Mouse (Mus musculus) liver, embryonic 13.5 days (tissue): Measurements from ENCODE around the gene Gmpr2. TPM values are rescaled to one million over a fixed set of nuclear protein-coding genes. Genes with fewer than 3 reads are reported as not detected.

Experiments
- ATAC-seq: fragments of 200-750 bp; cut with Nextera tagmentation; 2 replicates; pipeline ENCODE4 v1.8.0; 2017; ENCODE audit warnings: low read depth, mild to moderate bottlenecking, moderate number of reproducible peaks, moderate library complexity
- DNase-seq: peaks from one replicate; pipeline ENCODE4 v3.0.0; 2022
- H3K27ac ChIP-seq: fragments of 300-500 bp; sonication (generic); 2 replicates; pipeline ENCODE4 v1.5.1; 2015; ENCODE audit warnings: moderate library complexity, mild to moderate bottlenecking, inconsistent platforms
- H3K27me3 ChIP-seq: fragments of 300-500 bp; sonication (generic); 2 replicates; pipeline ENCODE4 v1.6.1; 2015; ENCODE audit warnings: mild to moderate bottlenecking, inconsistent platforms
- H3K36me3 ChIP-seq: fragments of 300-500 bp; sonication (generic); 2 replicates; pipeline ENCODE4 v1.6.1; 2015; ENCODE audit warnings: mild to moderate bottlenecking, inconsistent platforms
- H3K4me1 ChIP-seq: fragments of 300-500 bp; sonication (generic); replicated peaks from 2 replicates; pipeline ENCODE4 v1.6.1; 2015; ENCODE audit warnings: inconsistent platforms
- H3K4me2 ChIP-seq: fragments of 300-500 bp; sonication (generic); 2 replicates; pipeline ENCODE4 v1.6.1; 2015; ENCODE audit warnings: inconsistent platforms, mild to moderate bottlenecking, moderate library complexity
- H3K4me3 ChIP-seq: fragments of 300-500 bp; sonication (generic); replicated peaks from 2 replicates; pipeline ENCODE4 v1.5.1; 2015; ENCODE audit warnings: mild to moderate bottlenecking, inconsistent platforms
- H3K9ac ChIP-seq: fragments of 300-500 bp; sonication (generic); 2 replicates; pipeline ENCODE4 v1.6.1; 2015; ENCODE audit warnings: mild to moderate bottlenecking, inconsistent platforms
- H3K9me3 ChIP-seq: fragments of 300-500 bp; sonication (generic); replicated peaks from 2 replicates; pipeline ENCODE4 v1.6.1; 2016; ENCODE audit warnings: inconsistent platforms
- WGBS: fragments of 180-500 bp; shearing (Covaris S2); methylation state at CpG from one replicate; pipeline ENCODE4 v1.1.7; 2015; ENCODE audit not compliant: insufficient replicate concordance; 5-methylcytosine and 5-hydroxymethylcytosine counted together
- polyA plus RNA-seq: library from polyadenylated mRNA; unstranded; fragments of >200 nt; fragmentation: Nextera tagmentation; extraction: Ambion mirVana; gene quantifications from 2 replicates; pipeline ENCODE4 v1.2.1, GENCODE M21; 2015

The Gmpr2 gene
- polyA plus RNA-seq, 1 experiment from 2014 or later = 29.6 TPM

DNA sequence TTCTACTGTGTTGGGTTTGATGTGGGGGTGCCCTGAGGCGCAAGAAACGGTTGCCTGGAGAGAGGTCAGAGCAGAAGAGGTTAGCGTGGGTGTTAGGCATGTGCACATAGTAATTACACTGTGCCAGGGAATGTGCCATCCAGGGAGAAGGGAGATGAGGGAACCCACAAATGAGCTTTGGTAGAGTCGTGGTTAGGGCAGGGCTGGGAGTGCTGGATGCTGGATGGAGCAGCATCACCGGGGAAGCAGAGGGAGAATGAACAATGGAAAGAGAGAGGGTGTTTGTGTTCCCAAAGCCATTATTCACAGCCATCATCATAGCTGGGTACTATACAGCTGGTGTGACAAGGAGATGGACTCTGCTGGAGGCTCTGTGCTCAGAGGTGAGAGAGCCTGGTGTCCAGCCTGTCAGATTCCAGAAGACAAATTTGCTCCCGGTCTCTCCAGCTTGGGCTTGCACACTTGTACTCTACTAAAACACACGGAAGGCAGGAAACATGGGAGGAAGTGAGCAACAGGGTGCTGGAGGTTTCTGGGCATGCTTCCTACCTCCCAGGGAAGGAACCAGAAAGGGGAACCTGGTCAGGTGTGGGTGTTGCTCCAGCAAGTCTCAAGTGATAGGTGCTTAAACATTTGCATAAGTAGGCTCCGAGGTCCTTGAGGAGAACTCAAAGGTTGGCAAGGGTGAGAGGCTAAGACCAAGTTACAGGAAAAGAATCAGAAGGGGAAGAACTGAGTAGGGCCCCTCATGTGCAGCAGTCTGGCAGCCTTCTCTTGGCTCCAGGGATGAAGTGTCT is 56.3 kb downstream of the Gmpr2 start:
- Histone ChIP-seq H3K4me1 (peaks cover 30% of the 10 kb centered on the region), H3K9me3 (no peaks in the 10 kb centered on the region), H3K36me3 (no peaks in the 10 kb centered on the region), H3K4me2 (no peak overlapping the region), H3K27me3 (0 out of 2 replicates have a peak, but pooled peaks cover 7% of the 10 kb centered on the region), H3K27ac (no peak overlapping the region), H3K4me3 (no peak overlapping the region), H3K9ac (no peak overlapping the region)
- WGBS = 52% methylated on average over 8 of the region's 8 CpGs
- ATAC-seq = no peak
- DNase-seq = no peak

Other genes with a start within 250 kb of the Gmpr2 start
- 78.9 and 80.8 TPM in 2 replicates for gene Dhrs4, start 193.2 kb upstream of the Gmpr2 start, polyA plus RNA-seq
- 0.55 and 0.58 TPM in 2 replicates for gene Carmil3, start 181.3 kb upstream of the Gmpr2 start, polyA plus RNA-seq
- gene Cpne6, start 161.5 kb upstream of the Gmpr2 start, polyA plus RNA-seq = 0.09 TPM in 1 of 2 replicates, not detected in the other
- gene Nrl, start 147.0 kb upstream of the Gmpr2 start, polyA plus RNA-seq = not detected in 2 replicates
- 32.2 and 34.5 TPM in 2 replicates for gene Pck2, start 131.7 kb upstream of the Gmpr2 start, polyA plus RNA-seq
- 48.9 and 59.1 TPM in 2 replicates for gene Dcaf11, start 111.9 kb upstream of the Gmpr2 start, polyA plus RNA-seq
- 1.6 and 1.8 TPM in 2 replicates for gene A730061H03Rik, start 111.5 kb upstream of the Gmpr2 start, polyA plus RNA-seq
- 0.51 and 0.53 TPM in 2 replicates for gene Fitm1, start 96.3 kb upstream of the Gmpr2 start, polyA plus RNA-seq
- 103 and 111 TPM in 2 replicates for gene Psme1, start 93.8 kb upstream of the Gmpr2 start, polyA plus RNA-seq
- 31.9 and 35.8 TPM in 2 replicates for gene Emc9, start 86.6 kb upstream of the Gmpr2 start, polyA plus RNA-seq
- gene Psme2, start 80.8 kb upstream of the Gmpr2 start, polyA plus RNA-seq = 202 and 224 TPM in 2 replicates
- 9.0 and 12.6 TPM in 2 replicates for gene Rnf31, start 80.2 kb upstream of the Gmpr2 start, polyA plus RNA-seq
- gene Irf9, start 68.4 kb upstream of the Gmpr2 start, polyA plus RNA-seq = 14.8 and 16.4 TPM in 2 replicates
- 1.6 and 1.7 TPM in 2 replicates for gene Rec8, start 53.9 kb upstream of the Gmpr2 start, polyA plus RNA-seq
- 35.2 and 36.5 TPM in 2 replicates for gene Ipo4, start 36.0 kb upstream of the Gmpr2 start, polyA plus RNA-seq
- gene Gm49378, start 34.0 kb upstream of the Gmpr2 start, polyA plus RNA-seq = 1.4 and 1.7 TPM in 2 replicates
- 53.3 and 59.4 TPM in 2 replicates for gene Tm9sf1, start 28.1 kb upstream of the Gmpr2 start, polyA plus RNA-seq
- gene Tssk4, start 21.8 kb upstream of the Gmpr2 start, polyA plus RNA-seq = 0.16 and 0.27 TPM in 2 replicates
- gene Mdp1, start 11.4 kb upstream of the Gmpr2 start, polyA plus RNA-seq = 23.1 and 24.2 TPM in 2 replicates
- gene Nedd8, start 183 bp downstream of the Gmpr2 start, polyA plus RNA-seq = 325 TPM in 2 replicates
- gene Tinf2, start 9.9 kb downstream of the Gmpr2 start, polyA plus RNA-seq = 21.1 and 26.3 TPM in 2 replicates
- gene Tgm1, start 42.0 kb downstream of the Gmpr2 start, polyA plus RNA-seq = 1.5 and 2.0 TPM in 2 replicates
- gene Rabggta, start 50.3 kb downstream of the Gmpr2 start, polyA plus RNA-seq = 12.9 and 14.7 TPM in 2 replicates
- 36.1 and 36.4 TPM in 2 replicates for gene Dhrs1, start 73.7 kb downstream of the Gmpr2 start, polyA plus RNA-seq
- 41.9 and 42.8 TPM in 2 replicates for gene Nop9, start 73.8 kb downstream of the Gmpr2 start, polyA plus RNA-seq
- 21.1 and 21.3 TPM in 2 replicates for gene Cideb, start 86.5 kb downstream of the Gmpr2 start, polyA plus RNA-seq
- 0.92 and 1.3 TPM in 2 replicates for gene Ltb4r2, start 89.5 kb downstream of the Gmpr2 start, polyA plus RNA-seq
- 4.4 and 4.6 TPM in 2 replicates for gene Ltb4r1, start 94.0 kb downstream of the Gmpr2 start, polyA plus RNA-seq
- 1.8 and 2.2 TPM in 2 replicates for gene Adcy4, start 112.2 kb downstream of the Gmpr2 start, polyA plus RNA-seq
- gene Ripk3, start 116.9 kb downstream of the Gmpr2 start, polyA plus RNA-seq = 20.4 and 22.1 TPM in 2 replicates
- gene Nfatc4, start 151.2 kb downstream of the Gmpr2 start, polyA plus RNA-seq = 1.5 and 1.8 TPM in 2 replicates
- 2.2 and 3.1 TPM in 2 replicates for gene Nynrin, start 182.1 kb downstream of the Gmpr2 start, polyA plus RNA-seq
- gene Cbln3, start 212.5 kb downstream of the Gmpr2 start, polyA plus RNA-seq = 0.10 and 0.13 TPM in 2 replicates
- 6.8 and 7.6 TPM in 2 replicates for gene Khnyn, start 213.0 kb downstream of the Gmpr2 start, polyA plus RNA-seq
- gene Sdr39u1, start 228.4 kb downstream of the Gmpr2 start, polyA plus RNA-seq = 13.3 and 14.1 TPM in 2 replicates